Mouse (Mus musculus) central nervous system, embryonic 18 days (tissue): ENCODE measurements around the gene Vmn1r12. TPM values are rescaled to one million over a fixed set of nuclear protein-coding genes. Genes with fewer than 3 reads are reported as not detected.

Source experiments
- polyA plus RNA-seq: library from polyadenylated mRNA; depleted of rRNA; stranded (reverse); fragments of >200 nt; gene quantifications from 2 replicates; pipeline ENCODE4 v1.2.3, GENCODE M21; 2012; rRNA removed

The Vmn1r12 gene
- not detected in 2 replicates for polyA plus RNA-seq

DNA sequence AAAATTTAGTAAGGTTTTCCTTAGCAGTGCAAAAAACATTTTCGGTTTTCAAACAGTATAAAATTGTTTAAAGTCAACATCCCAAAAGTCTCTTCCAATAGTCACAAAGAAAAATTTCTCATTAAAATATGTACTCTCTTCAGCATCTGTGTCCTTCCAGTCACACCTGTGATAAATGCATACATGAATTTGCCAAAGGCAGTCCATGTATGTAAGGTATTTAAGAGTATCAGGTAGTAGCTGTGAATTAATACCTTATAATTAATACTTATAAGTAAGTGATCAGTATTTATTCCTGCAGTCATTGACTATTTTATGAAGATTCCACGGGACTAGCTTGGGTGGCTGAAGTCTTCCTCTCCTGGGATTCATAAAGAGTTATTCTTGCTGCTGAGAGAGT lies at the start of gene Vmn1r12:
Vmn1r12 (plus strand) TSS at position 301 of the 400 bp plus-strand sequence.

DNA sequence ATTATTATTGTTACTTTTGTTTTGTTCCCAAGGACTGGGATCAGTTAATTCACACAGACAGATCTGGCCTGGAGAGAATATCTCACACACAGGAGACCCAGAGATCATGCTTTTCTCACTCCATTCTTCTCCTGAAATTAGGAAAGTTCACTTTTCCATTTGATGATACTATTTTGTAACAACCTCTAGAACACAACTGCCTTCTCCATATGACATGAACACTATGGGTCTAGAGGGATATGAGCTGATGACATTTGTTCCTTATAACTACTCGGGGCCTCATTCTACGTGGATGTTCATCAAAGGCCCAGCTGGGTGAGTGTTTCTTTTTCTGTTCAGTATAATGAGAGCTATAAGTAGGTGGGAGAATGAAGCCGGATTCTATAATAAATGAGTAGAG lies 47.6 kb upstream of the Vmn1r12 start, which contains the start of gene Vmn1r10:
Vmn1r10 (plus strand) TSS at position 301 of the 400 bp plus-strand sequence.

DNA sequence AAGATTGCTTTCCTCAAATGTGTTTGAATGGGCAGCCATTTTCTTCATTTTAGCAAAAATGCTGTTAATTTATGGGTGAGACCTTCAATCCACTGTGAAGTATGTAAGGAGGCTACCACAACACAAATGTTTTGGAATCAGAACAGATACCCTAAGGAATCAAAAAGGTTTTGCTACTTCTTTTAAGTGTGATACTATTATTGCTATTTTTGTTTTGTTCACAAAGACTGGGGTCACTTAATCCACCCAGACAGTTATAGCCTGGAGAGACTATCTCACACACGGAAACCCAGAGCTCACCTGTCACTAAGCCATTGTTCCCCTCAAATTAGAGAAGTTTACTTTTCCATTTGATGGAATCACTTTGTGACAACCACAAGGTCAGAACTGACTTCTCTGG lies 23.6 kb upstream of the Vmn1r12 start, which contains the start of gene Vmn1r11:
Vmn1r11 (plus strand) TSS at position 301 of the 400 bp plus-strand sequence.

DNA sequence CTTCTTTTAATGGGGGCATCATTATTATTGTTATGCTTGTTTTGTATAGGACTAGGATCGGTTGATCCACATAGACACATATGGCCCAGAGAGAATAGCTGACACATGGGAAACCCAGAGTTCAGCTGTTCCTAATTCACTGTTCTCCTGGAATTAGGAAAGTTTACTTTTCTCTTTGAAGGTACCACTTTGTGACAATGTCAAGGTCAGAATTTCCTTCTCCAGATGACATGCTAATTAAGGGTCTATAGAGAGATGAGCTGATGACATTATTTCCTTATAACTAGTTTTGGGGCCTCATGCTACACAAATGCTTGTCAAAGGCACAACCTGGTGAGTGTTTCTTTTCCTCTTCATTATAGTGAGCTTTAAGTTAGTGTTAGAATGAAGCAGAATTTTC lies 46.3 kb downstream of the Vmn1r12 start, which contains the start of gene Vmn1r13:
Vmn1r13 (plus strand) TSS at position 301 of the 400 bp plus-strand sequence.

Other genes starting within 250 kb of the Vmn1r12 start
- 75.9 and 85.6 TPM in 2 replicates for gene Nt5c3, start 233.0 kb upstream of the Vmn1r12 start, polyA plus RNA-seq
- gene Vmn1r4, start 232.9 kb upstream of the Vmn1r12 start, polyA plus RNA-seq: 0.41 and 0.51 TPM in 2 replicates
- not detected in 2 replicates for gene Vmn1r5, start 186.6 kb upstream of the Vmn1r12 start, polyA plus RNA-seq
- not detected in 2 replicates for gene Vmn1r6, start 159.7 kb upstream of the Vmn1r12 start, polyA plus RNA-seq
- not detected in 2 replicates for gene Vmn1r7, start 131.6 kb upstream of the Vmn1r12 start, polyA plus RNA-seq
- not detected in 2 replicates for gene Vmn1r8, start 124.6 kb upstream of the Vmn1r12 start, polyA plus RNA-seq
- gene Vmn1r9, start 90.1 kb upstream of the Vmn1r12 start, polyA plus RNA-seq: not detected in 2 replicates
- not detected in 2 replicates for gene Vmn1r10, start 47.5 kb upstream of the Vmn1r12 start, polyA plus RNA-seq
- gene Vmn1r11, start 23.5 kb upstream of the Vmn1r12 start, polyA plus RNA-seq: not detected in 2 replicates
- not detected in 2 replicates for gene Vmn1r13, start 46.4 kb downstream of the Vmn1r12 start, polyA plus RNA-seq
- not detected in 2 replicates for gene Vmn1r14, start 74.8 kb downstream of the Vmn1r12 start, polyA plus RNA-seq
- gene Vmn1r15, start 101.0 kb downstream of the Vmn1r12 start, polyA plus RNA-seq: not detected in 2 replicates
- gene Vmn1r16, start 172.6 kb downstream of the Vmn1r12 start, polyA plus RNA-seq: not detected in 2 replicates
- not detected in 2 replicates for gene Vmn1r17, start 206.8 kb downstream of the Vmn1r12 start, polyA plus RNA-seq
- gene Vmn1r18, start 238.9 kb downstream of the Vmn1r12 start, polyA plus RNA-seq: not detected in 2 replicates
- not detected in 2 replicates for gene Vmn1r19, start 246.9 kb downstream of the Vmn1r12 start, polyA plus RNA-seq